Mouse (Mus musculus): Measurements from ENCODE around the gene Sik2.

- TF ChIP-seq CTCF (IDR thresholded peaks at IDR 0.05; ENCODE audit: control insufficient read depth, insufficient read depth, insufficient read length) (no peak), CEBPB (IDR thresholded peaks at IDR 0.05; ENCODE audit: low read depth) (no peak)
Observed at GRCm38 (mm10) chr9:51007726-51008067, 1.2 kb downstream of the Sik2 start.

Measured in C2C12 (cell line).